Mouse (Mus musculus) C3H10T1/2 (cell line): ENCODE results near the gene Crk. TPM values are rescaled to one million over a fixed set of nuclear protein-coding genes. Genes with fewer than 3 reads are reported as not detected.

ENCODE experiments used
- polyA plus RNA-seq, 2 experiments: library from polyadenylated mRNA; unstranded; fragments of >200 nt; fragmentation: generic; extraction: Trizol; gene quantifications; one replicate each; pipeline ENCODE4 v1.2.1; 2012; ENCODE audit warnings: missing spikeins in 2 of 2

The Crk gene
- 10 to 100 TPM in 1 of 2 experiments, 1 to 10 TPM in 1; 6.7 to 16.7 TPM for polyA plus RNA-seq

DNA sequence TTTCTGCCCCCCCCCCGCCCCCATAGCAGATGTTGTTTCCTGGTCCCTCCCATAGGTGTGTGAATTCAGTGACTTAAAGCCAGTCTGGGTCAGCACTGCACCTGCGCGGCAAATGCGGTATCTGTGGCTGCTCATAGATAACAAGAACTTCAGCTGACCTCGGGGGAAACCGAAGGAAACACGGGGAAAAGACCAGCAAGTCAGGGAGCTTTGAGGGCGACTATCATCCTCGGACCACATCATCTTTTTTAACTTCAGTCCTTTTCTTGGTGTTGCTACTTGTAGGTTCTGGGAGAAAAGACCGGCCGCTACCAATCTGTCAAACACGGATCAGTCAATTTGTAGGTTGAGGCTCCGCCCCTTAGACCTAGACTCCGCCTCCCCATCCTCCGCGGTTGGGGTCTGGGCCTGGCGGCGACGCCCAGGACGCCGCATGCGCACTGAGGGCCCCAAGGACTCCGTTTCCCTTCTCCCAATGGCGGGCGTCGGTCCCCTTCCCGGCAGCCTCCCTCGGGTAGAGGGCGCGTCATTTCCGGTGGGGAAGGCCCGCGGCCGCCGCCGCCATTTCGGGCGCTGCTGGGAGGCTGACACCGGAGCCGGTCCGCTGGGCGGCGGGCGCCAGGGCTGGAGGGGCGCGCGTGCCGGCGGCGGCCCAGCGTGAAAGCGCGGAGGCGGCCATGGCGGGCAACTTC, at the start of gene Crk:
Gene Crk (plus strand): TSS at position 513 of the 692 bp plus-strand sequence.

GRCm38 (mm10) chr11:75630645-75631229, 48.3 kb upstream of the Crk start, which contains the start of gene Inpp5k:
TSS of gene Inpp5k (plus strand) at chr11:75630988.

DNA sequence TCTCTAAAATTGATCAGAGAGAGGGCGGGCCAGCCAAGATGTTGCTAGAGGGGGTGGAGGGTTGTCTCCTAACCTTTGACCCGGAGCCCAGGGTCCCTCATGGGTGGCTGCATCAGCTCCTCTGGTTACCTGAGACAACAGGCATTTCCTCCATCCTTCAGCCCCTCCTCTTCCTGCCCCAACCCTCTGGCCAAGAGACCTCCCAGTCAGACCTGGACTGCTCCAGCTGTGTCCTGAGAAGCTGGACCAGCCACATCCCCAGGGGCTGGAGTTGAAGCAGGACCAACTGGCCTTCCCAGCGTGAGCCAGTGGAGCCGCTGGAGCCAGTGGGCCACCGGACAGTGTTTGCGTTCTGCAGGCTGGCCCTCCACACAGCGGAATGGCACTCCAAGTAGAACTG, 28.7 kb upstream of the Crk start, which contains the start of gene Myo1c:
Gene Myo1c (plus strand): TSS at position 194 of the 400 bp plus-strand sequence.

DNA sequence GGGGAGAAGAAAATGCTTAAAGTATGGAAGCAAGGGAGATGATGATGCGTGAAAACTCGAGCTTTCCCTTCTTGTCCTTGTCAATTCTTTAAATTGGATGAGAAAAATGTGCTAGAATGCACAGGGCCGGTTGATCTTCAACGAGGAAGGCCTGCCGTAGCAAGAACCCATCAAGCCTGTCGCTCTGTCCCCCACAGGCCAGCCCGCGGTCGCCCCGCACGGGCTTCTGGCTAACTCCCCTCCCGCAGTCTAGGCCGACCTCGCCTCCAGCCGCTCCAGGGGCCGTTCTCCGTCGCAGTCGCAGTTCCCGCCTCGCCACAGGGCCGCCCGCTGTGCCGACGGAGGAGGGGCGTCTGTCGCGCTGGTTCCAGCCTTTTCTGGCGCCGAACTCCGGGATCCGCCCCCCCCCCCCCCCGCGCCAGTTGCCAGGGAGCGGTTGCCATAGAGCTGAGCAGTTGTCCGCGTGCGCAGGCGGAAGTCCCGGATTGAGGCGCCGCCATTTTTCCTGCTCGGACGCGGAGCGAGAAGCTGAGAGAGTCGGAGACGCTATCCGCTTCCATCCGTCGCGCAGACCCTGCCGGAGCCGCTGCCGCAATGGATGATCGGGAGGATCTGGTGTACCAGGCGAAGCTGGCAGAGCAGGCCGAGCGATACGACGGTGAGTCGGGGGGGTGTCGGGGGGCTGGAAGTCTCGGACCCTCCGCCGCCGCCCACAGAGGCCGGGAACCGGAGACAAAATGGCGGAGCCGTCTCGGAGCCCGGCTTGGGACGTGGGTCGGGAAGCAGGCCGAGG, 53.6 kb downstream of the Crk start, which contains the start of gene Ywhae:
Gene Ywhae (plus strand): TSS at position 436 of the 793 bp plus-strand sequence.

Other genes with a start within 250 kb of the Crk start
- gene Serpinf2, start 239.7 kb upstream of the Crk start, polyA plus RNA-seq = under 1 TPM in 1 of 2 experiments, not detected in 1; 0.13 TPM
- 10 to 100 TPM; 14.6 to 27.9 TPM for gene Wdr81, start 224.5 kb upstream of the Crk start, polyA plus RNA-seq
- 1 to 10 TPM in 1 of 2 experiments, under 1 TPM in 1; 0.47 to 3.2 TPM for gene Tlcd2, start 217.5 kb upstream of the Crk start, polyA plus RNA-seq
- gene Prpf8, start 192.4 kb upstream of the Crk start, polyA plus RNA-seq = 100 to 1,000 TPM in 1 of 2 experiments, 10 to 100 TPM in 1; 35.9 to 104 TPM
- gene Rilp, start 169.2 kb upstream of the Crk start, polyA plus RNA-seq = 1 to 10 TPM; 1.2 to 1.9 TPM
- gene Scarf1, start 165.7 kb upstream of the Crk start, polyA plus RNA-seq = under 1 TPM; 0.04 to 0.28 TPM
- gene Slc43a2, start 147.6 kb upstream of the Crk start, polyA plus RNA-seq = 1 to 10 TPM in 1 of 2 experiments, under 1 TPM in 1; 0.37 to 6.3 TPM
- gene Pitpna, start 91.2 kb upstream of the Crk start, polyA plus RNA-seq = 100 to 1,000 TPM in 1 of 2 experiments, 10 to 100 TPM in 1; 66.0 to 106 TPM
- 10 to 100 TPM; 11.6 to 32.8 TPM for gene Inpp5k, start 48.3 kb upstream of the Crk start, polyA plus RNA-seq
- 100 to 1,000 TPM; 106 to 119 TPM for gene Myo1c, start 28.8 kb upstream of the Crk start, polyA plus RNA-seq
- 100 to 1,000 TPM; 148 to 392 TPM for gene Ywhae, start 53.6 kb downstream of the Crk start, polyA plus RNA-seq
- gene Doc2b, start 116.8 kb downstream of the Crk start, polyA plus RNA-seq = under 1 TPM; under 0.01 to 0.06 TPM